Mouse (Mus musculus) intestine, embryonic 14.5 days (tissue): Measurements from ENCODE around the gene Arhgap15. TPM values are rescaled to one million over a fixed set of nuclear protein-coding genes. Genes with fewer than 3 reads are reported as not detected.

Source experiments
- ATAC-seq: fragments of 200-750 bp; cut with Nextera tagmentation; replicated peaks from 2 replicates; pipeline ENCODE4 v1.8.0; 2017; ENCODE audit warnings: low read depth, moderate number of reproducible peaks, moderate TSS enrichment, moderate library complexity; ENCODE audit not compliant: low FRiP score, low TSS enrichment
- DNase-seq: peaks from one replicate; pipeline ENCODE4 v3.0.0-alpha.2; 2018; ENCODE audit warnings: low spot score
- H3K27ac ChIP-seq: fragments of 300-500 bp; sonication (generic); 2 replicates; pipeline ENCODE4 v1.5.1; 2014; ENCODE audit warnings: low read depth, mild to moderate bottlenecking, control low read depth
- H3K27me3 ChIP-seq: fragments of 300-500 bp; sonication (generic); replicated peaks from 2 replicates; pipeline ENCODE4 v1.6.1; 2014; ENCODE audit warnings: low read length, control low read depth; ENCODE audit not compliant: control insufficient read depth, insufficient read depth
- H3K36me3 ChIP-seq: fragments of 300-500 bp; sonication (generic); 2 replicates; pipeline ENCODE4 v1.6.1; 2014; ENCODE audit warnings: low read length, control low read depth; ENCODE audit not compliant: control insufficient read depth, insufficient read depth
- H3K4me1 ChIP-seq: fragments of 300-500 bp; sonication (generic); replicated peaks from 2 replicates; pipeline ENCODE4 v1.6.1; 2014; ENCODE audit warnings: low read length, control low read depth, mixed read lengths; ENCODE audit not compliant: control insufficient read depth, insufficient read depth
- H3K4me2 ChIP-seq: fragments of 300-500 bp; sonication (generic); 2 replicates; pipeline ENCODE4 v1.6.1; 2014; ENCODE audit warnings: low read length
- H3K4me3 ChIP-seq: fragments of 300-500 bp; sonication (generic); 2 replicates; pipeline ENCODE4 v1.5.1; 2014; ENCODE audit warnings: low read depth, low read length, control low read depth, mixed read lengths
- H3K9ac ChIP-seq: fragments of 300-500 bp; sonication (generic); 2 replicates; pipeline ENCODE4 v1.6.1; 2014; ENCODE audit warnings: mild to moderate bottlenecking, low read length
- H3K9me3 ChIP-seq: fragments of 300-500 bp; sonication (generic); 2 replicates; pipeline ENCODE4 v1.6.1; 2016; ENCODE audit warnings: low read length, control low read depth; ENCODE audit not compliant: control insufficient read depth
- WGBS: fragments of 180-500 bp; shearing (Covaris S2); extraction: QIAGEN DNeasy Blood & Tissue Kit; methylation state at CpG from one replicate; pipeline ENCODE4 v1.1.7; 2014; 5-methylcytosine and 5-hydroxymethylcytosine counted together
- polyA plus RNA-seq: library from polyadenylated mRNA; unstranded; fragments of >200 nt; fragmentation: Nextera tagmentation; extraction: Ambion mirVana; gene quantifications from 2 replicates; pipeline ENCODE4 v1.2.1, GENCODE M21; 2014

The Arhgap15 gene
- polyA plus RNA-seq, 1 experiment from 2014 or later, result 1.5 TPM

GRCm38 (mm10) chr2:44311216-44311615 is 562.6 kb downstream of the Arhgap15 start:
- Histone ChIP-seq H3K4me2 (peak overlapping the region; percentile 33), H3K36me3 (no peaks in the 10 kb centered on the region), H3K4me1 (peaks cover 2% of the 10 kb centered on the region; the same call in 1 of the 2 replicates), H3K27ac (no peak overlapping the region), H3K9me3 (no peaks in the 10 kb centered on the region), H3K4me3 (no peak overlapping the region), H3K9ac (no peak overlapping the region), H3K27me3 (no peaks in the 10 kb centered on the region)
- 11% methylated on average over 10 of the region's 10 CpGs for WGBS
- DNase-seq (no peak), ATAC-seq (no peak)

- Histone ChIP-seq H3K4me2 (no peak overlapping the region), H3K9me3 (no peaks in the 10 kb centered on the region), H3K27me3 (no peaks in the 10 kb centered on the region), H3K9ac (no peak overlapping the region), H3K4me1 (peaks cover 2% of the 10 kb centered on the region; the same call in 1 of the 2 replicates), H3K4me3 (no peak overlapping the region), H3K27ac (no peak overlapping the region), H3K36me3 (no peaks in the 10 kb centered on the region)
- DNase-seq (no peak), ATAC-seq (no peak)
- WGBS, result 59% methylated on average over 3 of the region's 3 CpGs
Observed at GRCm38 (mm10) chr2:44313573-44313972, 564.9 kb downstream of the Arhgap15 start.

- no peak for DNase-seq
- Histone ChIP-seq H3K36me3 (no peaks in the 10 kb centered on the region), H3K4me3 (no peak overlapping the region), H3K27me3 (no peaks in the 10 kb centered on the region), H3K4me1 (no peaks in the 10 kb centered on the region), H3K4me2 (no peak overlapping the region), H3K27ac (no peak overlapping the region), H3K9ac (no peak overlapping the region), H3K9me3 (no peaks in the 10 kb centered on the region)
- no peak for ATAC-seq
- WGBS, result 80% methylated on average over 6 of the region's 6 CpGs
Observed at GRCm38 (mm10) chr2:44318436-44318835, 569.8 kb downstream of the Arhgap15 start.

- Histone ChIP-seq H3K4me3 (no peak overlapping the region), H3K36me3 (no peaks in the 10 kb centered on the region), H3K9ac (no peak overlapping the region), H3K9me3 (no peaks in the 10 kb centered on the region), H3K27me3 (no peaks in the 10 kb centered on the region), H3K27ac (no peak overlapping the region), H3K4me1 (no peaks in the 10 kb centered on the region), H3K4me2 (no peak overlapping the region)
- ATAC-seq (no peak), DNase-seq (no peak)
- 88% methylated on average over 4 of the region's 4 CpGs for WGBS
Observed at GRCm38 (mm10) chr2:44319479-44319878, 570.9 kb downstream of the Arhgap15 start.

GRCm38 (mm10) chr2:44323813-44324212 is 575.2 kb downstream of the Arhgap15 start:
- Histone ChIP-seq H3K4me1 (no peaks in the 10 kb centered on the region), H3K36me3 (no peaks in the 10 kb centered on the region), H3K9me3 (no peaks in the 10 kb centered on the region), H3K27me3 (no peaks in the 10 kb centered on the region), H3K9ac (no peak overlapping the region), H3K27ac (no peak overlapping the region), H3K4me2 (no peak overlapping the region), H3K4me3 (no peak overlapping the region)
- ATAC-seq (no peak), DNase-seq (no peak)
- 94% methylated on average over 4 of the region's 4 CpGs for WGBS

GRCm38 (mm10) chr2:44333295-44333694 is 584.7 kb downstream of the Arhgap15 start:
- DNase-seq (no peak), ATAC-seq (no peak)
- no peak overlapping the region for H3K4me2 ChIP-seq
- no peak overlapping the region for H3K9ac ChIP-seq
- no peaks in the 10 kb centered on the region for H3K27me3 ChIP-seq
- no peak overlapping the region for H3K27ac ChIP-seq
- H3K4me1 ChIP-seq, result no peaks in the 10 kb centered on the region
- 74% methylated on average over 4 of the region's 4 CpGs for WGBS
- no peaks in the 10 kb centered on the region for H3K9me3 ChIP-seq
- H3K36me3 ChIP-seq, result no peaks in the 10 kb centered on the region
- H3K4me3 ChIP-seq, result no peak overlapping the region

GRCm38 (mm10) chr2:44334006-44334405 is 585.4 kb downstream of the Arhgap15 start:
- H3K36me3 ChIP-seq, result no peaks in the 10 kb centered on the region
- no peaks in the 10 kb centered on the region for H3K4me1 ChIP-seq
- no peak overlapping the region for H3K4me3 ChIP-seq
- no peak overlapping the region for H3K27ac ChIP-seq
- H3K4me2 ChIP-seq, result no peak overlapping the region
- H3K9ac ChIP-seq, result no peak overlapping the region
- DNase-seq, result no peak
- no peaks in the 10 kb centered on the region for H3K9me3 ChIP-seq
- no peak for ATAC-seq
- no peaks in the 10 kb centered on the region for H3K27me3 ChIP-seq
- 75% methylated on average over 3 of the region's 3 CpGs for WGBS

GRCm38 (mm10) chr2:44334517-44334916 is 585.9 kb downstream of the Arhgap15 start:
- H3K36me3 ChIP-seq, result no peaks in the 10 kb centered on the region
- DNase-seq, result no peak

GRCm38 (mm10) chr2:44336720-44337354 is 588.2 kb downstream of the Arhgap15 start:
- no peaks in the 10 kb centered on the region for H3K36me3 ChIP-seq
- no peak for ATAC-seq
- DNase-seq, result no peak
- no peak overlapping the region for H3K4me3 ChIP-seq
- no peak overlapping the region for H3K9ac ChIP-seq
- no peak overlapping the region for H3K4me2 ChIP-seq
- no peaks in the 10 kb centered on the region for H3K27me3 ChIP-seq
- no peaks in the 10 kb centered on the region for H3K9me3 ChIP-seq
- H3K27ac ChIP-seq, result no peak overlapping the region
- no peaks in the 10 kb centered on the region for H3K4me1 ChIP-seq
- 77% methylated on average over 5 of the region's 5 CpGs for WGBS

More at GRCm38 (mm10) chr2:44334517-44334916, 585.9 kb downstream of the Arhgap15 start:
- Histone ChIP-seq H3K9ac (no peak overlapping the region), H3K27me3 (no peaks in the 10 kb centered on the region), H3K9me3 (no peaks in the 10 kb centered on the region), H3K4me2 (no peak overlapping the region), H3K27ac (no peak overlapping the region), H3K4me1 (no peaks in the 10 kb centered on the region), H3K4me3 (no peak overlapping the region)
- no peak for ATAC-seq
- 41% methylated on average over 2 of the region's 2 CpGs for WGBS
